Mouse (Mus musculus) forebrain, embryonic 16.5 days (tissue): Measurements from ENCODE around the gene Hoxc5. TPM values are rescaled to one million over a fixed set of nuclear protein-coding genes. Genes with fewer than 3 reads are reported as not detected.

Experiments used
- ATAC-seq: fragments of 200-750 bp; cut with Nextera tagmentation; 2 replicates; pipeline ENCODE4 v1.8.0; 2017; ENCODE audit warnings: mild to moderate bottlenecking, moderate library complexity
- H3K27ac ChIP-seq: fragments of 300-500 bp; sonication (generic); 2 replicates; pipeline ENCODE4 v1.5.1; 2014; ENCODE audit warnings: low read length, control low read depth
- H3K27me3 ChIP-seq: fragments of 300-500 bp; sonication (generic); replicated peaks from 2 replicates; pipeline ENCODE4 v1.6.1; 2014; ENCODE audit warnings: low read length; ENCODE audit not compliant: control insufficient read depth, insufficient read depth
- H3K36me3 ChIP-seq: fragments of 300-500 bp; sonication (generic); 2 replicates; pipeline ENCODE4 v1.6.1; 2014; ENCODE audit not compliant: control insufficient read depth, insufficient read depth
- H3K4me1 ChIP-seq: fragments of 300-500 bp; sonication (generic); replicated peaks from 2 replicates; pipeline ENCODE4 v1.6.1; 2014; ENCODE audit warnings: low read length; ENCODE audit not compliant: control insufficient read depth, insufficient read depth
- H3K4me2 ChIP-seq: fragments of 300-500 bp; sonication (generic); 2 replicates; pipeline ENCODE4 v1.6.1; 2014; ENCODE audit warnings: mild to moderate bottlenecking, low read length, control low read depth
- H3K4me3 ChIP-seq: fragments of 300-500 bp; sonication (generic); replicated peaks from 2 replicates; pipeline ENCODE4 v1.5.1; 2014; ENCODE audit warnings: mild to moderate bottlenecking, low read length, control low read depth
- H3K9ac ChIP-seq: fragments of 300-500 bp; sonication (generic); replicated peaks from 2 replicates; pipeline ENCODE4 v1.6.1; 2014; ENCODE audit warnings: low read depth, low read length, control low read depth
- H3K9me3 ChIP-seq: fragments of 300-500 bp; sonication (generic); 2 replicates; pipeline ENCODE4 v1.6.1; 2016; ENCODE audit warnings: low read length; ENCODE audit not compliant: control insufficient read depth
- WGBS: fragments of 180-500 bp; shearing (Covaris S2); extraction: QIAGEN DNeasy Blood & Tissue Kit; methylation state at CpG from one replicate; pipeline ENCODE4 v1.1.7; 2014; 5-methylcytosine and 5-hydroxymethylcytosine counted together
- polyA plus RNA-seq: library from polyadenylated mRNA; unstranded; fragments of >200 nt; fragmentation: Nextera tagmentation; extraction: Ambion mirVana; gene quantifications from 2 replicates; pipeline ENCODE4 v1.2.1, GENCODE M21; 2015

Hoxc5 gene
- polyA plus RNA-seq, 1 experiment from 2014 or later: not detected

- Histone ChIP-seq H3K4me1 (peaks cover 4% of the 10 kb centered on the region; the same call in 1 of the 2 replicates), H3K9me3 (no peaks in the 10 kb centered on the region), H3K27me3 (peaks cover 87% of the 10 kb centered on the region), H3K4me3 (no peak overlapping the region), H3K36me3 (no peaks in the 10 kb centered on the region), H3K4me2 (no peak overlapping the region), H3K27ac (no peak overlapping the region), H3K9ac (no peak overlapping the region)
- no peak for ATAC-seq
- WGBS: 1% methylated on average over 5 of the region's 5 CpGs
Observed at GRCm38 (mm10) chr15:102943468-102943813, 23.8 kb upstream of the Hoxc5 start.

- Histone ChIP-seq H3K27ac (no peak overlapping the region), H3K36me3 (no peaks in the 10 kb centered on the region), H3K4me2 (no peak overlapping the region), H3K27me3 (peaks cover 84% of the 10 kb centered on the region), H3K4me3 (no peak overlapping the region), H3K4me1 (peaks cover 4% of the 10 kb centered on the region; the same call in 1 of the 2 replicates), H3K9ac (no peak overlapping the region), H3K9me3 (no peaks in the 10 kb centered on the region)
- WGBS: 11% methylated on average over 22 of the region's 22 CpGs
- ATAC-seq: no peak
Observed at GRCm38 (mm10) chr15:102945185-102946077, 21.8 kb upstream of the Hoxc5 start.

GRCm38 (mm10) chr15:102947276-102947675, 20.0 kb upstream of the Hoxc5 start:
- no peak overlapping the region for H3K9ac ChIP-seq
- H3K4me2 ChIP-seq: no peak overlapping the region
- H3K36me3 ChIP-seq: no peaks in the 10 kb centered on the region
- WGBS: under 1% methylated on average over 9 of the region's 9 CpGs
- no peak overlapping the region for H3K4me3 ChIP-seq
- H3K4me1 ChIP-seq: peaks cover 4% of the 10 kb centered on the region; the same call in 1 of the 2 replicates
- no peaks in the 10 kb centered on the region for H3K9me3 ChIP-seq
- H3K27ac ChIP-seq: no peak overlapping the region
- no peak for ATAC-seq
- H3K27me3 ChIP-seq: peaks cover 87% of the 10 kb centered on the region

DNA sequence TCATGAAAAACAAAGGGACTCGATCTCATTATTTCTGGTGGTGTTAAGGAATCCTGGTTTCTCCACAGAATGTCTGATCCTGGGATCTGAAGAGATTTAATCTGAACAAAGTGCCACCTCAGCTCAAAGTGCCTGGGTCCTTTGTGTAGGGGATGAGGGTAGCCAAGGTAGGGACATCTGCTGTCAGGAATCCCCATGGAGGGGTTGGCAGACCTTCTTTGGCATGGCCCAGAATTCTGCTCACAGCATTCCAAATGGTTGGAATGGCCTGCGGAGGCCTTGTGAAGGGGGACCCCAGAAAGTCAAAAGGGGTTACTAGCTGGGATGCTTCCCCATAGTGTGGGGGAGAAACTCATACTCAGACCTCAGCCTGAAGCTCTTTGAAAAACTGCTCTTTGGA, 18.4 kb upstream of the Hoxc5 start:
- no peak for ATAC-seq
- Histone ChIP-seq H3K27ac (no peak overlapping the region), H3K9ac (no peak overlapping the region), H3K27me3 (peaks cover 93% of the 10 kb centered on the region), H3K36me3 (no peaks in the 10 kb centered on the region), H3K9me3 (no peaks in the 10 kb centered on the region), H3K4me3 (no peak overlapping the region), H3K4me2 (no peak overlapping the region), H3K4me1 (no peaks in the 10 kb centered on the region)
- WGBS: 7% methylated on average over 2 of the region's 2 CpGs

DNA sequence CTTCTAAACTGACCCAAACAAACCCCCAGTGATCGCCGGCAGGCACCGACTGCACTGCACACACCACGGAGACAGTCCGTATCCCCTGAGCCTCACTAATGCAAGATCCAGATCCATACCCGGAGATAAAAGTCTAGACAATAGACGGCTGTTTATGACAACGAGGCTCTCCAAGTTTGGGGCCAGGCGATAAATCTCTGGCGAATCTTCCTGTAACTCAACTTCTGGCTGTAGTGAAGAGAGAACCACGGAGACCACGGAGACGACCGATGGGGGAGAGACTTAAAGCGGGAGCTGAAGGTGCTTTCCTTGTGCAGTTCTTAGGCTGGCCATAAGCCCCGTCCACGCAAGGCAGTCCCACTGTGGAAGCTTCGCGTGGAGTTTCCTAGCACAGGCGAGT, 17.5 kb upstream of the Hoxc5 start:
- H3K9ac ChIP-seq: no peak overlapping the region
- H3K9me3 ChIP-seq: no peaks in the 10 kb centered on the region
- H3K27me3 ChIP-seq: peaks cover 93% of the 10 kb centered on the region
- 1% methylated on average over 20 of the region's 20 CpGs for WGBS
- H3K4me2 ChIP-seq: no peak overlapping the region
- H3K27ac ChIP-seq: no peak overlapping the region
- H3K4me1 ChIP-seq: no peaks in the 10 kb centered on the region
- H3K36me3 ChIP-seq: no peaks in the 10 kb centered on the region
- ATAC-seq: no peak
- H3K4me3 ChIP-seq: no peak overlapping the region

GRCm38 (mm10) chr15:102950877-102951276, 16.4 kb upstream of the Hoxc5 start:
- Histone ChIP-seq H3K36me3 (no peaks in the 10 kb centered on the region), H3K9me3 (no peaks in the 10 kb centered on the region), H3K27me3 (peaks cover 86% of the 10 kb centered on the region), H3K4me2 (no peak overlapping the region), H3K27ac (no peak overlapping the region), H3K4me3 (no peak overlapping the region), H3K4me1 (no peaks in the 10 kb centered on the region), H3K9ac (no peak overlapping the region)
- 17% methylated on average over 2 of the region's 2 CpGs for WGBS
- no peak for ATAC-seq

GRCm38 (mm10) chr15:102953561-102953960, 13.7 kb upstream of the Hoxc5 start:
- WGBS: 4% methylated on average over 6 of the region's 6 CpGs
- no peak overlapping the region for H3K4me3 ChIP-seq
- H3K9ac ChIP-seq: no peak overlapping the region
- H3K9me3 ChIP-seq: no peaks in the 10 kb centered on the region
- H3K27ac ChIP-seq: no peak overlapping the region
- no peak overlapping the region for H3K4me2 ChIP-seq
- no peaks in the 10 kb centered on the region for H3K36me3 ChIP-seq
- ATAC-seq: no peak
- no peaks in the 10 kb centered on the region for H3K4me1 ChIP-seq
- H3K27me3 ChIP-seq: peaks cover 84% of the 10 kb centered on the region

- Histone ChIP-seq H3K4me1 (no peaks in the 10 kb centered on the region), H3K9ac (no peak within 1 kb of the TSS), H3K4me2 (no peak within 1 kb of the TSS), H3K27ac (no peak within 1 kb of the TSS), H3K9me3 (no peaks in the 10 kb centered on the region), H3K4me3 (no peak within 1 kb of the TSS), H3K27me3 (peaks cover 81% of the 10 kb centered on the region), H3K36me3 (no peaks in the 10 kb centered on the region)
- under 1% methylated on average over 57 of the region's 57 CpGs for WGBS
- ATAC-seq: no peak
Observed at GRCm38 (mm10) chr15:102954192-102955006, 12.8 kb upstream of the Hoxc5 start, which contains the start of gene Hoxc11. TSS of gene Hoxc11 (plus strand) at chr15:102954427.

- 0% methylated on average over 28 of the region's 28 CpGs for WGBS
- Histone ChIP-seq H3K9ac (no peak overlapping the region), H3K27ac (no peak overlapping the region), H3K4me3 (no peak overlapping the region), H3K36me3 (no peaks in the 10 kb centered on the region), H3K9me3 (no peaks in the 10 kb centered on the region), H3K4me2 (no peak overlapping the region), H3K27me3 (peaks cover 82% of the 10 kb centered on the region), H3K4me1 (no peaks in the 10 kb centered on the region)
- no peak for ATAC-seq
Observed at GRCm38 (mm10) chr15:102955007-102955382, 12.2 kb upstream of the Hoxc5 start.
